Mouse (Mus musculus): ENCODE measurements around the gene Zfp11.

- TF ChIP-seq CTCF (conservative IDR thresholded peaks at IDR 0.05; ENCODE audit: insufficient read depth, insufficient read length, low read depth, low read length) = no peak
- peak; percentile 90 for TF ChIP-seq POLR2A (IDR thresholded peaks at IDR 0.05; ENCODE audit: low read depth, low read length)
These were observed at the start of gene Zfp11 for GRCm38 (mm10) chr5:129670036-129670458.
